Mouse (Mus musculus) thymus, adult 2 months (tissue): ENCODE results near the gene Mfsd13b. TPM values are rescaled to one million over a fixed set of nuclear protein-coding genes. Genes with fewer than 3 reads are reported as not detected.
"Not testable (repeated sequence)": the region's sequence is repeated elsewhere in the genome, so short reads cannot be mapped to it uniquely, and the experiment has no call there.

ENCODE experiments used
- DNase-seq: peaks from one replicate; pipeline ENCODE4 v3.0.0; 2021
- H3K27ac ChIP-seq: fragments of 200-500 bp; 2 replicates; pipeline ENCODE4 v1.5.1; 2012; ENCODE audit warnings: low read length, control low read depth; ENCODE audit not compliant: control insufficient read depth, insufficient read depth
- H3K27me3 ChIP-seq: fragments of 200-500 bp; 2 replicates; pipeline ENCODE4 v1.6.1; 2012; ENCODE audit warnings: mild to moderate bottlenecking, low read length, moderate library complexity, mixed read lengths; ENCODE audit not compliant: control insufficient read depth, insufficient read depth
- H3K36me3 ChIP-seq: fragments of 200-500 bp; 2 replicates; pipeline ENCODE4 v1.6.1; 2012; ENCODE audit warnings: mild to moderate bottlenecking, low read length, moderate library complexity; ENCODE audit not compliant: control insufficient read depth, insufficient read depth
- H3K4me1 ChIP-seq: fragments of 200-500 bp; replicated peaks from 2 replicates; pipeline ENCODE4 v1.6.1; 2012; ENCODE audit warnings: low read length; ENCODE audit not compliant: control insufficient read depth, insufficient read depth
- H3K4me3 ChIP-seq: fragments of 200-500 bp; 2 replicates; pipeline ENCODE4 v1.5.1; 2012; ENCODE audit warnings: mild to moderate bottlenecking, low read length, control low read depth, moderate library complexity; ENCODE audit not compliant: control insufficient read depth, insufficient read depth
- CTCF ChIP-seq: fragments of 200-500 bp; IDR thresholded peaks from 2 replicates; pipeline ENCODE4 v1.5.1; 2012; ENCODE audit warnings: mild to moderate bottlenecking, control low read depth, low read length, moderate library complexity, borderline replicate concordance; ENCODE audit not compliant: control insufficient read depth, poor library complexity, insufficient read depth; ENCODE audit errors: extremely low read depth
- POLR2A ChIP-seq: fragments of 200-500 bp; IDR thresholded peaks from 2 replicates; pipeline ENCODE4 v1.6.1; 2012; ENCODE audit warnings: mild to moderate bottlenecking, low read length, control low read depth, moderate library complexity; ENCODE audit not compliant: control insufficient read depth, poor library complexity, insufficient read depth; ENCODE audit errors: extremely low read depth
- WGBS: fragments of 180-500 bp; shearing (Covaris S2); methylation state at CpG from one replicate; pipeline ENCODE4 v1.1.7; 2018; 5-methylcytosine and 5-hydroxymethylcytosine counted together
- polyA plus RNA-seq: library from polyadenylated mRNA; depleted of rRNA; stranded (reverse); fragments of >200 nt; gene quantifications from 2 replicates; pipeline ENCODE4 v1.2.3, GENCODE M21; 2012

Mfsd13b gene
- polyA plus RNA-seq, 1 experiment, result 0.16 TPM

DNA sequence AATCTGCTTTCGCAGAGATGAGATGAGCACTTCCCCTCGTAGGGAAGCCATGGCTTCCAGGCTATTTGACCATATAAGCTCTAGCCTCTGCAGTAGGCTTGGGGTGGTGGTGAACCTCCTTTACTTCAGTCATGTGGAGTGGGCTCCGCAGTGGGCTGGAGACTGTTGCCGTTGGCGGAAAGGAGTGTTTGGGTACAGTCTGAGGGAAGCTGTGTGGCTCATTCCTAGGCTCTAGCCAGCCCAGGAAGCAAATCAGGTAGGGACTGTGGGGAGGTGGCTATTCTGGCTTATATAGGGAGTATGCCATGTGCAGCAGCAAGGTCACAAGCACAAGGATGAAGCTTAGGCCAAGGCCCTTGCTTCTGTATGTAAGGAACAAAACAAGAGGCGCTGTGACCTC, 41.1 kb upstream of the Mfsd13b start:
- Histone ChIP-seq H3K27me3 (no peaks in the 10 kb centered on the region), H3K36me3 (peaks cover 27% of the 10 kb centered on the region; the same call in 1 of the 2 replicates), H3K4me3 (no peak overlapping the region), H3K4me1 (no peaks in the 10 kb centered on the region), H3K27ac (no peak overlapping the region)
- no peak for TF ChIP-seq CTCF
- 96% methylated on average over 6 of the region's 6 CpGs for WGBS
- DNase-seq, result no peak

- DNase-seq, result no peak
- 79% methylated on average over 1 of the region's 1 CpGs for WGBS
- no peak for TF ChIP-seq CTCF
- TF ChIP-seq POLR2A, result no peak
- Histone ChIP-seq H3K4me1 (no peaks in the 10 kb centered on the region), H3K4me3 (no peak overlapping the region), H3K27ac (no peak overlapping the region), H3K36me3 (peaks cover 27% of the 10 kb centered on the region; the same call in 1 of the 2 replicates), H3K27me3 (no peaks in the 10 kb centered on the region)
Measured at GRCm38 (mm10) chr7:120942506-120942905, 39.8 kb upstream of the Mfsd13b start.

- H3K27ac ChIP-seq, result no peak overlapping the region
- no peak for DNase-seq
- peaks cover 14% of the 10 kb centered on the region; the same call in 1 of the 2 replicates for H3K36me3 ChIP-seq
- 87% methylated on average over 7 of the region's 8 CpGs for WGBS
- no peak for TF ChIP-seq CTCF
- TF ChIP-seq POLR2A, result no peak
- H3K4me1 ChIP-seq, result no peaks in the 10 kb centered on the region
- no peaks in the 10 kb centered on the region for H3K27me3 ChIP-seq
- H3K4me3 ChIP-seq, result no peak overlapping the region
Measured at GRCm38 (mm10) chr7:120943936-120944509, 38.3 kb upstream of the Mfsd13b start.

GRCm38 (mm10) chr7:120953591-120953990, 28.7 kb upstream of the Mfsd13b start:
- WGBS, result 89% methylated on average over 7 of the region's 7 CpGs
- H3K4me1 ChIP-seq, DNase-seq, H3K4me3 ChIP-seq, H3K27ac ChIP-seq, H3K27me3 ChIP-seq, H3K36me3 ChIP-seq: not testable (repeated sequence)

GRCm38 (mm10) chr7:120960116-120960515, 22.2 kb upstream of the Mfsd13b start:
- H3K27me3 ChIP-seq, result no peaks in the 10 kb centered on the region
- no peak for DNase-seq
- TF ChIP-seq POLR2A (no peak), CTCF (no peak)
- no peaks in the 10 kb centered on the region for H3K4me1 ChIP-seq
- 98% methylated on average over 2 of the region's 2 CpGs for WGBS
- no peak overlapping the region for H3K4me3 ChIP-seq
- H3K27ac ChIP-seq, result no peak overlapping the region
- H3K36me3 ChIP-seq, result peaks cover 6% of the 10 kb centered on the region

DNA sequence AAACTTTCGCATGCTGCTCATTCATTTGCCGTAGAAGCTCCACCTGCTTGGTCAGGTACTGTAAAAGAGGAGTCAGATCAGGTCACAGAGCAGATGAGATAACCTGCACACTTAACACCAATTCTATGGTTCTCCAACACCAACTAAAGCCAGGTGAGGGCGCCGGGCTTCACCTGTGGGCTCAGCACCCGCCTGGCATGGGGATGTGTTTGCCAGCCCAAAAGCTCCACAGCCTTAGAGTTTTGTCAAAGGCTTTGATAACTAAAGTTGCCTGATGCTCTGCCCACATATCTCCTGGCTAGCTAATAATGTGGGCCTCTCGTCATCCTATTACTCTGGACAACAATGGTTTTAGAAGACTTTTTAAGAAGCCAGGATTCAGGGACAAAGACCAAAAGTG, 21.7 kb upstream of the Mfsd13b start:
- no peak overlapping the region for H3K4me3 ChIP-seq
- no peak overlapping the region for H3K27ac ChIP-seq
- TF ChIP-seq POLR2A (no peak), CTCF (no peak)
- WGBS, result 90% methylated on average over 6 of the region's 6 CpGs
- DNase-seq, result peak; percentile 27
- H3K4me1 ChIP-seq, result no peaks in the 10 kb centered on the region
- H3K27me3 ChIP-seq, result no peaks in the 10 kb centered on the region
- H3K36me3 ChIP-seq, result peaks cover 6% of the 10 kb centered on the region

DNA sequence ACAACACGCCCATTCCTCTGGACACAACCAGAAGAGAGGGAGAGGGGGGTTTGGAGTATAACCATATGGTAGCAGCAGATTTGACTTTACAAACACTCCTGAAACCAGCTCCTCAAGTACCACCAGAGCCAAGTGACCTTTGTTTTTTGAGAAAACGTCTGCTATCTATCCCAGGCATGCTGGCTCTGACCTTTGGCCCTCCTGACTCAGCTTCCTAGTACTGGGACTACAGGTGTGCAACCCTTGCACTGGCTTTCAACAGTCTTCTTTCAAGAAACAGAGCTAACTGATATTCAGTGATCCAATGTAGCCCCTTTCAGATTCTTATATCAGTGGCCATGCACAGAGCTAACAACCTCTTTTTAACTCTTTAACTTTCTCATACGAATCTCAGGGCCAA, 20.4 kb upstream of the Mfsd13b start:
- DNase-seq, result no peak

More for the DNA sequence above, 20.4 kb upstream of the Mfsd13b start:
- no peak overlapping the region for H3K4me3 ChIP-seq
- no peaks in the 10 kb centered on the region for H3K27me3 ChIP-seq
- whole genome bisulfite sequencing, result 88% methylated on average over 3 of the region's 3 CpGs
- no peaks in the 10 kb centered on the region for H3K4me1 ChIP-seq
- no peak overlapping the region for H3K27ac ChIP-seq
- no peak for TF ChIP-seq CTCF
- no peak for TF ChIP-seq POLR2A
- peaks cover 6% of the 10 kb centered on the region for H3K36me3 ChIP-seq
